Mouse (Mus musculus) heart, postnatal 10 days (tissue): ENCODE results near the gene Btbd9. TPM values are rescaled to one million over a fixed set of nuclear protein-coding genes. Genes with fewer than 3 reads are reported as not detected.

ENCODE experiments used
- DNase-seq, 2 experiments: peaks; one replicate each; pipeline ENCODE4 v3.0.0; 2021
- intact Hi-C: fragments of 180-260 bp; cut with DNase I; formaldehyde crosslinking; loops from one replicate; pipeline ENCODE4 v1.15.1; 2025
- total RNA-seq, 2 experiments: library from RNA; stranded (reverse); gene quantifications; 2 replicates each; pipeline ENCODE4 v1.2.3; 2021

Gene Btbd9
- total RNA-seq, 2 experiments from 2014 or later, result 30.9 to 34.0 TPM

DNA sequence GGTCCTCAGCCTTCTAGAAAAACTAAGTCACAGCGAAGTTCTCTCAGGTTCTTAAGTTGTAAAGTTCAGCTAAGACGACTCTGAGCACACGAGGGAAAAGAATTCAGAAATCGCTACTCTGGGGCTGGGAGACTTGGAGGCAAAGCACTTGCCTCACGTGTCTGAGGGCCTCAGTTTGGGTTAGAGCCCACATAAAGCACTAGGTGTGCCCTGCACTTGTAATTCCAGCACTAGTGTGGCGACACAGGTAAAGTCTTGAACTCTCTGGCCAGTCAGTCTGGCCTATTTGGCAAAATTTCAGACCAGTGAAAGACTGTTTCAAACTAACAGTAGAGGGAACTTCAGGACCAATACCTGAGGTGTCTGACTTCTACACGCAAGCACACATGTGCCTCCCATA is 338.7 kb downstream of the Btbd9 start:
- DNase-seq, result no peak
- intact Hi-C loops, result no loop called here

DNA sequence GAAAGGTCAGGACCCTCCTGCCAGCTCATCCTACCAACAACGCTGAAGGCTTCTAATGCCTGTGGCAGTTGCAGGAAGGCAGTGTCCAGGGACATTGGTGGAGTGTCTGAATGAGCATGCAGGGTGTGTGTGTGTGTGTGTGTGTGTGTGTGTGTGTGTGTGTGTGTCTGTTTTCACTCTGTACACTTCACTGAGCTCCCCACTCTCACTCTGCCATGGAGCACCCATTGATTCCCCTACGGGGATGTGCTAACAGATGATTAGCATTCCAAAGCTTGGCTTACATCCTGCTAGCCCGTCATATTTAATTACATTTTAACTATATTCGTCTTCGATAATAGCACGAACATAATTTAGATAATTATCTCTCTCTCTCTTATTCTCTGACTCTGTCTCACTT is 339.7 kb downstream of the Btbd9 start:
- intact Hi-C loops, result no loop called here

DNA sequence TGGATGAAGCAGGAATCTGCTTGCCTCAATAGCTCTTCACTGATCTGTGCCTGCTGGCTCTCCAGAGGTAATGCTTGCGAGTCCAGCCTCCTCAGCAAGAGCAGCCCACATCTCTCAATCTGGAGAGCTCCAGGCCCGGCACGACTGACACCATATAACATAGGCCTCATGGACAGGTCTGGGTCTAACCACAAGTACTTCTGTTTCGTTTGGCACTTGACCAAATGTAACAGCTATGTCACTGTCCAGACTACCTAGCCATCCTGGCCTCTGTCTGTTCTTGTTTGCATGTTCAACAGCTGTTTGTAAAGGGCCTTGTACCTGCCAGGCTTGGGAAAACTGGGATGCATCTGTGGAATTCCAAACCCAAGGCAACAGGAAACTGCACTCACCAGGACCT is 340.9 kb downstream of the Btbd9 start:
- intact Hi-C loops, result no loop called here
- no peak for DNase-seq

More for the DNA sequence above, 339.7 kb downstream of the Btbd9 start:
- no peak for DNase-seq

DNA sequence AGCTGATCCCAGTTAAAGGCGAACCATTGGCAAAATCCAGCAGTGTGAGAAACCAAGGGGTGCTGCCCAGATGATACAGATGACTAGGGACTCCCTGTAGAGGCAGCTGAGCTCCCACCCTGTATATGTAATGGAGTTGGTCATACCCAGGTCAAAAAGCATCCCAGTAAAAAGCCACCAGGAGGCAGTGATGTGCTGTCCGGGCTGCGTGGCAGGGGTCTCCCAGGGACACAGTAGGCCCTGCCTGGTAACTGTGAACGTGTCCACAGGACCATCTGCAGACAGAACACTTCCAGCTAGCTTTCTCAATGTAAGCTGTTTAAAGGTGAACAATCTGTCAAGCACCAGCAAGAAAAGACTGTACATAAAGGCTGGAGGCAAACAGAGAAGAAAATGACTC is 343.6 kb downstream of the Btbd9 start:
- intact Hi-C loops, result loop anchor here (5.0 kb wide), 1 partner anchor 225 kb away; no protein-coding TSS in a partner anchor
- DNase-seq, result no peak

DNA sequence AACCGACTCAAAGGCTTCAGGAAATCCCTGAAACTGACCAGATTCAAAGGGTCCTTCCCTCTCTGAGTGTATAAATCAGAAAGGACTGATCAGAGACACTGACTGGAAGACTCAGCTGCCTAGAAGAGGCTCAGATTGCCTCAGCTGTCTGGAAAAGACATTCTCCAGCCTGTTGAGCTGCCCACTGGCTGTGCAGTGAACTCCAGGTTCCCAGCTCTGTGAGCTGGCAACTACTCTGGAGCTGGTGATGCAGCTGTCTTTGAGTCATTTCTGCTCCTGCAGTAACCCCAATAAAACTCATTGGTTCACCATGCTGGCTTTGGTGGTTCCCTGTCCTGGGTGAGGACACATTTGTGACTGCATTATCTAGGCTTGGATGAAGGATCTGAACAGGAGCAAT is 344.8 kb downstream of the Btbd9 start:
- intact Hi-C loops, result loop anchor here (5.0 kb wide), 1 partner anchor 226 kb away; no protein-coding TSS in a partner anchor

DNA sequence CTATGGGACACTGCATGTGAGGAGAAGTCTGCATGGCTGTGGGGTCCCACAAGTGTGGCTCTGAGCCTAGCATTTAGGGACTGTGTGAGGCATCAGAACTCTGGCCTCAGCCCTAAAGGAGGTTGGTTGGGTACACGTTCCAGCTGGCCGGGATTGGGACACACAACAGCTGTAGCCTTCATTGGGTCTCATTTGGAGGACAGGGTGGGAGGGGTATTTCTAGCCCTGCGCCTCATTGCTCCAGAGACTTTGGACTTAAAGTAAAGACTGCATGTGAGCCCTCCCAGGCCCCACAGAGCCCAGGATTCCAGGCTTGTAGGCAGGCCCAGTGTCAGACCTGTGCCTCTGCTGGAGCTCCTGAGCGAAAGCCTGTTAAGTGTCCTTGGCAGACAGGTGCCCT is 345.9 kb downstream of the Btbd9 start:
- peak in 1 of 2 experiments; percentile 47 for DNase-seq
- intact Hi-C loops, result loop anchor here (5.0 kb wide), 1 partner anchor 227 kb away; no protein-coding TSS in a partner anchor

More for the DNA sequence above, 344.8 kb downstream of the Btbd9 start:
- no peak for DNase-seq

DNA sequence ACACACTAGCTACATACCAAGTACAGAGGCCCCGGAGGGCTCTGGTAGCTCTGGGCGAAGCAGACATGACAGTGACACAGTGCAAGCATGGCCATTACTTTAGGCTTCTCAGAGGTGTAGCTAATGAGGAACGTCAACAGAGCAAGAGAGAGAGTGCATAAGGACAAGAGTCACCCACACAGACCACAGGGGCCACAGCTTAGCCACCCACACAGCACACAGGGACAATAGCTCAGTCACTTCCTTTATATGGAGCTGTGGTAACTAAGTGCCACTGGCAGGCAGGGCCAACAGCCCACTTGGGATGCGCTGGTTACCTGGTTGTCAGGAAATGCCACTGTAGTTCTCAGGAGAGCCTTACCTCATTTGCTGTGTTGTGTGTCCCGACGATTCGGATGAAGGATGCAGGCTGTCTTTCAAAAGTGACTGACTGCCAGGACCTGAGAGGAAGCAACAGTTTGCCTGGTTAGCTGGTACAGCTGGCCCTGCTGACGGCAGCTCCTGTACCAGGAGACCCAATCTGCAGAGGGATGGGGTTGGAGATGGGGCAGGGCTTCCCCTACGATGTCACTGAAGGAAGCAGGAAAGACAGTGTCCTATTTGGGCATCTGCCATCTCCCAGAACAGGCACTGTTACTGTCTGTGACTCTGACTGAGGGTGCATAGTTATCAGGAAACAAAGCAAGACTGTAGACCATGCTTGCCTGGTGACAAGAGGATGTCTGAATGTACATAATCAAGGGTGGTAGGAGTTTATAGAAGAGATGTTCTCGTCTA is 347.7 kb downstream of the Btbd9 start:
- no peak for DNase-seq
- intact Hi-C loops, result no loop called here

DNA sequence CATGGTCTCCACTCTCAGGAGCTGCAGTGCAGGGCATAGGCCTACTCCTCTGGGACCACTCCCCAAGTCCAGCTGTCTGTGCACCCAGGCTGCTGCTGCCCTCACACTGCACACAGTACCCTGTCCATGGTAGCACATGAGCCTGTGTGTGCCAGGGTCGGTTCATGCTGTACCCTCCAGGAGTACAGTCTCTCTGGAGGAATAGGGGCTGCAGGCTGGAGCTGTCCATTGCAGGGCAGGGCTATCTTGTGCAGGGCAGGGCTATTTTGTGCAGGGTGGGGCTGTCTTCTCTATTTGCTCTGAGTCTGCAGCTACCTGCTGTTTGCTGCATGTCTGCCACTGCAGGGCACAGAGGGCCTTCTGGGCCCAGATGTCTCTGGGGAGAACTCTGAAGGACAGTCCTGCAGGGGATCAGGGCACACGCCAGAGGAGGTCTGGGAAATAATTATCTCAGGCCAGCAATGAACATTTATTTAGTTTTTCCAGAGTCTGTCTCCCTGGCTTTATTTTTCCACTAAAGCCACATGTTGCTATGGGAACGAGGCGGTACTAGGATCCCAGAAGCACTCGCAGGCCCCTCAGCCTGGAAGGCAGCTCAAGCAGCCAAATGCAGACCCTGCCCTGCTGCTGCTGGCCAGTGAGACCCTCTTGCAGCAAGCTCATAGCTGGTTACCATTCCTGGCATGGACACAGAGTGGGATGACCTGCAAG is 351.1 kb downstream of the Btbd9 start:
- intact Hi-C loops, result no loop called here
- no peak for DNase-seq

DNA sequence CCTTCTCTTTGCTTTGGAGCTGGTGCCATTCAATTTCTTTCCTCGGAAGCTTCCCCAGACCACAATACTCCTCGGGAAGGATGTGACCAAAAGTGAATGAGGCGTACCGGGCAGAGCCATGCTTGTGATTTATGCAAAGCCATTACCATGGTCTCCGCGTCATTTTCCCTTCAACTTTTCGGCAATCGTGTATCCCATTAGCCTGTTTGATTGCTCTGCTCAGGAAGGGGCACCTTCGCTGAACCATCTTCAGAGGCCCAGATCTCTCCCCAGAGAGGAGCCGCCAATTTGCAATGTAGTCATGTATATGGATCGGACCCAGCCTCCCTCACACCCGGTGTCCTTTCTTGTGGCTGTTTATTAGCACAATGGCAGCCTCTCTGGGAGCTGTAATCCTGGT is 353.5 kb downstream of the Btbd9 start:
- intact Hi-C loops, result no loop called here
- DNase-seq, result no peak

DNA sequence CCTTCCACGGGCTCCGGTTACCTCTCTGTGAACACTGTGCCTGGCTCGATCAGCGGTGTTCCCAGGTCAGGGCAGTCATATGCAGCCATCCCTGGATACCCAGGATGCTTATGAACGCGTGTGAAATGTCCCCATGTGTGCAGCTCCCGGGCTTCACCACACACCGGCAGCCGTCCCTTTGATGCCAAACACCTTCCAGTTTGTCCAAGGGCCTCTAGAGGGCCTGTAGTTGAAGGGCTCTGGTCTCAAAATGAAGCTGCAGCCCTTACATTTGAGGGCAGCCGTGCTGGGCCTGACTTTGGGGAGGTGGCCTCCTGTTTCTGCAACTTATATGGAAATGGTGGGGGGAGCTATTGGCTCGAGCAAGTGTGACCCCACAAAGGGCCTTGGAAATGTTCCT is 353.9 kb downstream of the Btbd9 start:
- DNase-seq, result no peak
- intact Hi-C loops, result no loop called here

DNA sequence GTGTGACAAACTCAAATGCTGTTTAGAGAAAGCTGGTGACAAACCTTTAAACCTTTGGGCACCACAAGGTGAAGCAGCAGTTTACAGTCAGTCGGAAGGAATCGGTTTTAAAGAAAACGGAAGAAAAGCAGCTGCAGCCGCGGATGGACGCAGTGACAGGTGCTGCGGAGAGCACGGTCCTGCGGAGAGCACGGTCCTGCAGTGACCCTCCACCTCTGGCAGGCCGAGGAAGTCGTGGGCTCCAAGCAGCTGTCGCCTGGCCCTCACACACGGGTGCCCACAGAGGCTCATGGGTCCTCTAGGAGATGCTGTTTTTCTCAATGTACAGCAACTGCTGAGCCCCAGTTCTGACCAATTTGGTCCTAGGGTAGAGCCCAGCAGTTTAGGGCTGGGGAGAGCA is 354.6 kb downstream of the Btbd9 start:
- no peak for DNase-seq
- intact Hi-C loops, result no loop called here

DNA sequence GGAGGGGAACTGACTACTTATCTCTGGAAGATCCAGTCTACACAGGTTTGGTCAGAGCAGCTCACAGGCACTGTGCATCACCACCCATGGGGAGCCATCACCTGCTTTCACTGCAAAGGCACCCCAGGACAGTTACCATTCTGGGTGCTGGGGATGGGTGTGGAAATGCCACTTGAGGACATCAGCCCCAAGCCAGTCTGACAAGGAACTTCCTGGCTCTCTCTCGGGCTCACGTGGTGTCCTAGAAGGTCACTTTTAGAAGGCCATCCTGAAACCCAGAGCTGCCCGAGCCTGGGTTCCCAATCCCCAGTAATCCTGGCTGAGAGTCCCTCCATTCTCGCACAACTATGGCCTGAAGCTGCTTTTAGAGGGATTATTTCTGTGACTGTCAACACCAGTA is 360.5 kb downstream of the Btbd9 start:
- intact Hi-C loops, result no loop called here
- DNase-seq, result peak; percentile 72 to 75

DNA sequence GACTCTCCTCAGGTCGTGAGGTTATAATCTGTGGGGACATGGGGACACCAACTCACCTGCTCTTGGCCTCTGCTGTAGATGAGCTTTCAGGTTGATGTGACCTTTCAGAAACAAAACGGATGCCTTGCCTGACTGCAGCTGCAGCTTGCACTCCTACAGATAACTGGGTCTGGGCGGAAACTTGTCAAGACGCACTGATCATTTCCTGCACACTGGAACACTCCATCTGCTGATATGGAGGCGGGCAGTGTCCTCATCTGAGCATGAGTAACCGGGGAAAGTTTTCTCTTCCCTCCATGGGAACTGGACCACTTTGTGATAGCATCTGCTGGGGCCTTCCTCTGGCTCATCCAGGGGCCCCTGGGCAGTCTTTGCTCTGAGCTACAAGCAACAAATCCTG is 361.9 kb downstream of the Btbd9 start:
- intact Hi-C loops, result no loop called here

DNA sequence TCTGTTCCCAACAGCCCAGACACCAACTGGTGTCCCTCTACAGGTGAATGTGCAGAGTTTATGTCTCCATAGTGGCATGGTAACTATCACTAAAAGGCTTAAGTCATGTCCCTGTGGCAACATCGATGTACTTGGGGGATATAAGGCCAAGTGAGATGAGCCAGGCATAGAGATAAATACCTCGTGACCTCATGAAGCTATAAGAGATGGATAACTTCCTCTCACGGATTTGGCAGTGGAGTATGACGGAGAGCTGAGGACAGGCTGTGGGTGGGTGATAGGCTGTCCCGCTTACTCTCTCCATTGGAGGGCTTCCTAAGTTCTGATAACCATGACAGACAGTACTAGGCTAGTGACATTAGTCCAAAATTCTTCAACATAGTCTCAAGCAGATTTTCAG is 362.9 kb downstream of the Btbd9 start:
- intact Hi-C loops, result no loop called here

More for the DNA sequence above, 361.9 kb downstream of the Btbd9 start:
- no peak for DNase-seq

DNA sequence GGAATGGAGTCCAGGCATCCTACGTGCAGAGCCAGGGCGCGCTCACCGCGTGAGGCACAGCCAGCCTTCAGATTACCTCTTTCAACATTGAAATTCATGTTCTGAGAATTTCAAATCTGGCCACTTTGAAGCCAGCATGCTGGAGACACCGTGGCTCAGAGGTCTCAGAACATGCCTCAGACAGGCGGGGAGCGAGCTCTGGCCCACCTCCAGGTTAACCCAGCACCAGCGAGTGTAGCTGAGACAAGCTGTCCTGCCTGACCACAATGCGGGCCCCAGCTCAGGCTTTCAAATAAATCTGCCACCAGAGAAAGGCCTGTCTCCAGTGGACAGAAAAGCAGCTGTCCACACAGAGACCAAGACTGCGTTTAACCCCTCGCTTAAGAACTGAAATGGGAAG is 363.6 kb downstream of the Btbd9 start:
- intact Hi-C loops, result no loop called here
- DNase-seq, result no peak

More for the DNA sequence above, 362.9 kb downstream of the Btbd9 start:
- DNase-seq, result no peak

DNA sequence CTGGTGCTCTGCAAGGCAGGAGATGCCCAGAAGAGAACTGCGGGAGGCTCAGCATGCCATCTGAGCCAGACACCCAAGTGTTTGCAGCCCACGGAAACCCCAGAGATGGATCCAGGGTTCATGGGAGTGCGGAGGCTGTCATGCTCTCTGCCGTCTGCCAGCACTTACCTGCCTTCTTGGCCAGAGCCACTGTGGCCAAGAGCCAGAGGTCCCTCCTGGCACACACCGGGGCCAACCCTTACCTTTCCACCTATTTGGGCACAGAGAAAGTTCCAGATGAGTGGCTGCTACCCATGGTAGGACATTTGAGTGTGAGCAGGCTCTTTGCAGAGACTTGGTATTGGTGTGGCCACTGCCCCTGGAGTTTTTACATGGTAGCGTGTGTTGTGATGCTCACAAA is 365.4 kb downstream of the Btbd9 start:
- intact Hi-C loops, result no loop called here
- DNase-seq, result no peak

DNA sequence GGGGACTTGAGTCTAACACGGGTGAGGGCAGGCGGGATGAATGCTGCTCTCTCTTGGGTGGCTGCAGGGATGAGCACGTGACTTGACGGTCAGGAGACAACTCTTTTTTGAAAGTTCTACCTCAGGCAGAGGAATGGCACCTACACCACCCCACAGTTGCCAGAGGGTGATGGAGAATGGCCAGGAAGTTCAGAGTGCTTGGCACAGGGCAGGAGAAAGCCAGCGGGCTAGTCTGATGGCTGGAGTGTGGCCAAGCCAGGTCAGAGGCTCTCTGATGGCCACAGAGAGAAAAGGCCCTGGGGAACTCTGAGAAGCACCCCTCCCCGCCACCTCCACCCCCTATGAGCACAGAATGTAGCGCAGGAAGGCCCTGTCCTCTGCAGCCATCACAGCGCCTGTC is 366.0 kb downstream of the Btbd9 start:
- intact Hi-C loops, result no loop called here
- no peak for DNase-seq

DNA sequence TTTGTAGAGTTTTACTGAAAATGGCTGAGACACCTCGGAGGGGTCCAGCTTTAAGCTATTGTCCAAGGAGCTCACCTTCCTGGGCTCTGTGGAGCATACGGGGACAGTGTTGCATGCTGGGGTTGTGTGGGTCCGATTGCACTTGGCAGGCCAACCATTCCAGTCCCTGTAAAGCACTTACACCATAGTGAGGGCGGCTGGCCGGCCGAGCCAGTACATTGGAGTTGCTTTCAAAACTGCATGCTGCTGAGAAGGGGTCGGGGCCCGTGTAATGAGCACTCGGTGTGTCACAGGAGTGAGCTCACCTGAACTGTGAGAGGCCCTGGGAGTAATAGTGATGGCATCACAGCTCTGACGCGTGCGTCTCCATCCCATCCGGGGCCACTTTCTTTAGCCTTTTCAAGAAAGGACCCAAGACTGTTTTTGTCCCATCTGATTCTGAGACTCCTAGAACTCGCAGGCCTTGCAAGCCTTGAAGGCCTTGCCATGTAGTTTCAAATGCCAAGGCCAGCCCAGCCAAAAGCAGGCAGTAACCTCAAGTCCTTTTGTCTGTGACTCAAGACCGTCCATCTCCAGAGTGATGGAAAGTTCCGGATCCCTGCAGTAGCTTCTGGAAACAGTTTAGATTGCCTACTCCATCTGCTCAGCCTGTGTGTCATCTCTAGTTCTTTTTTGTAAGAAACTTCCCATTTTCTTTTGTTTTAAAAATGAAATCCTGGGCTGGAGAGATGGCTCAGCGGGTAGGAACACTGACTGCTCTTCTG is 371.0 kb downstream of the Btbd9 start:
- no peak for DNase-seq
- intact Hi-C loops, result no loop called here

DNA sequence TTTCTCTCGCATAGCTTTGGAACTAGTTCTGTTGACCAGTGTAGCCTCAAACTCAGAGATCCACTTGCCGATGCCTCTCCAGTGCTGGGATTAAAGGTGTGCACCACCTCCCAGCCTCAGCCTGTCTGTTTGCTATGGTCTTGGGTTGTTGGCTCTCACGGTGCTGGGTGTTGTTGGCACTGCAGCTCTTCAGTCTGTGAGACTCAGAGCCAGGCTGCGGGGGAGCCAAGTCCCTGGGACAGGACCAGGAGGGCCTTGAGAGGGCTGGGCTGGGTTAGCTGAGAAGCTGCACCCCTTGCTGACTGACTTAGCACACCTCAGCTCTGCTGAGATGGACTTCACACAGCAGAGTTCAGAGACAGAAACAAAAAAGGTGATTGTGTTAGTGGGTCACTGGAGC is 376.0 kb downstream of the Btbd9 start:
- intact Hi-C loops, result no loop called here
- peak; percentile 45 to 48 for DNase-seq

DNA sequence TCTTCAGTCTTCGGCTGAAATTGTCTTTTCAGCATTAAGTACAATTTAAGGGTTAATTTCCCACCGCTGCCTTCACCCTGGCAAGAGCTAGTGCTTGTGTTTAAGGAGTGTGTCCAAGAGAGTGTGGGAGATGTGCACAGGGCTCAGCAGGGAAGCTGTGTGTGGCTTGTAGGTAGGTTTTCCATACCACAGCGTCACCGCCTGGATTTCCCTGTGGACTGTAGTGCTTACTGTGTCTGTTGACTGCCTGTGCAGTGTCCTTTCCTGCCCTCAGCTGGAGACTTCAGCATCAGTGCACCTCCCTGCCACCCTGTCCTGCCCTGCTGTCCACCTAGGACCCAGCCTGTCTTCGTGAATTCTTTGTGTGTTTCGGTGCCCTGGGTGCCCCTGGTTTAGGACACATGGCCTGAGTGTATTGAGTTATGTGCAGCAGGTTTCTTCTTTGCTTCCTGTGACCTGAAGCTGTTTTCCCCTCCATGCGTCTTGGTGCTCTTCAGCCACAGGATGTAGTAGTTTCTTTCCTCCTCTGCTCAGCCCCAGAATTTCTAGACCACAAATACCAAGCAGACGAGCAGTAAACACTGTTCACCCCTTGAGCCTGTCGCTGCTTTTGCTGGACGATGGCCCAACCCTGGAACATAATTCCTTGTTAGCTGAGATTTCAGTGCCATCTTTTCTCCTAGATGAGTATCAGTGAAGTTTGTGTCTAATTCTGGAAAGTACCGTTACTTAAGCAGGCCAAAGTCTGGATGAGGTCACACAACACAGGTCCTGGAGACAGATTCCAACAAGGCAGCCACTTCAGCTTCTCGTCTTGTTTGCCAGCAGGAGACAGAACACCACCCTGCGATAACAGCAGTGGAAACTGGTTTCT is 376.7 kb downstream of the Btbd9 start:
- peak; percentile 42 to 47 for DNase-seq
- intact Hi-C loops, result loop anchor here (5.0 kb wide), 1 partner anchor 222 kb away; no protein-coding TSS in a partner anchor
